Mouse (Mus musculus) gastrocnemius, postnatal 36 days (tissue): Measurements from ENCODE around the gene Cadm4. TPM values are rescaled to one million over a fixed set of nuclear protein-coding genes. Genes with fewer than 3 reads are reported as not detected.
A peak's percentile ranks its signal among the peaks of the same experiment; 100 is the strongest.
"Not testable (repeated sequence)": the region's sequence is repeated elsewhere in the genome, so short reads cannot be mapped to it uniquely, and the experiment has no call there.

Source experiments
- DNase-seq, 2 experiments: peaks; one replicate each; pipeline ENCODE4 v3.0.0; 2022
- intact Hi-C: fragments of 180-260 bp; cut with DNase I; formaldehyde crosslinking; loops from one replicate; pipeline ENCODE4 v1.15.1; 2025
- total RNA-seq, 2 experiments: library from RNA; stranded (reverse); gene quantifications; 2 replicates each; pipeline ENCODE4 v1.2.3; 2021

Gene Cadm4
- total RNA-seq, 2 experiments from 2014 or later, result 2.7 to 4.6 TPM

DNA sequence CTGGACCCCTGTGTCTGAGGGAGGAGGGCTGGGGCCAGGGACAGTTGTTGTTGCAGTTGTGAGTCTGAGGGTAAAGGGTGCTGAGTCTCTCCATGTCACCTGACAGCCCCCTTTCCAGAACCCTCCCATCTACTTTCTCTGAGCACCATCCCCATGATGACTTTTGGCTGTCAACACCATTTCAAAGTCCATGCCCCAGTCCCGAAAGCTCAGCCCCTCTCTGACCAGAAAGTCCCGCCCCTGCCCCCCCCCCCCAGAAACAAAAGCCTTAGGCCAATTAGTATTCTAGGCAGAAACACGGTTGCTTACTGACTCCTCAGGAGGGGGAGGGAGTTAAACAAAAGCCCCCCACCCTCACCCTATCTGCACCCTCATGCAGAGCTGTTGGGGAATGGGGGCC lies 5.6 kb downstream of the Cadm4 start:
- DNase-seq, result no peak
- intact Hi-C loops, result no loop called here

DNA sequence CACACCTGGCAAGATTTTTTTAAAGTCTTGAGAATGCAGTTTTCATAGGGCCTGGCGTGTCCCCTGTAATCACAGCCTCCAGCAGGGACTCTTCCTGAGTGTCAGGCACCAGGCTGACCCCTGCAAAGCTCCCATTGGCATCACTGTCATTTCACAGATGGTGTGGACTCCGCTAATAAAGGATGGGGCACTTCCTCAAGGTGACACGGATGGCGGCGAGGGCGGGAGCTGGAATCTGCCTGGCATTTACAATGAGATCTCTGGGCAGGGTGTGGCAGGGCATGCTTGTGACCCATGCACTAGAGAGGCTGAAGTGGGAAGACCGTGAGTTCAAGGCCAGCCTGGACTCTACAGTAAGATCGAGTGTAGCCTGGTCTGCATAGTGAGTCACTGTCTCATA lies 6.5 kb downstream of the Cadm4 start:
- DNase-seq, result no peak
- intact Hi-C loops, result no loop called here

GRCm38 (mm10) chr7:24499856-24500577 lies 18.2 kb downstream of the Cadm4 start:
- DNase-seq, result no peak
- intact Hi-C loops, result loop anchor here (10.0 kb wide), 1 partner anchor 385 kb away; the partner anchor contains the start of gene Rps19

DNA sequence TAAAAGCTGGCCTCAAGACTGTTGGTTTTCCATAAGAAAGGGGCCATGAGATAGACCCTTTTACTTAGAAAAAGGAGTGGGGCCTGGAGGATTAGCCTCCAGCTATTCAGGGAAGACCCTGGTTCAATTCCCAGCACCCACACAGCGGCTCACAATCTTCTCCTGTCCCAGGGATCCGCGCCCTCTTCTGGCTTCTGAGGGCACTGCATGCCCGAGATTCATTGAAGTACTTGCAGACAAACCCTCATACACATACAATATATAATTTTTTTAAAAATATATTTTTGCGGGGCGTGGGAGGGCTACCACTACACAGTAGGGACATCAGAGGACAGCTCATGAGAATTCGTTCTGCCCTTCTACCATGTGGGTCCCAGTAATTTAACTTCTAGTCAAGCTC lies 19.1 kb downstream of the Cadm4 start:
- intact Hi-C loops, result loop anchor here (10.0 kb wide), 1 partner anchor 384 kb away; the partner anchor contains the start of gene Rps19

GRCm38 (mm10) chr7:24501492-24501891 lies 19.7 kb downstream of the Cadm4 start:
- no peak for DNase-seq
- intact Hi-C loops, result loop anchor here (10.0 kb wide), 1 partner anchor 383 kb away; the partner anchor contains the start of gene Rps19

More for the DNA sequence above, 19.1 kb downstream of the Cadm4 start:
- DNase-seq, result no peak

- DNase-seq, result no peak
- intact Hi-C loops, result loop anchor here (10.0 kb wide), 1 partner anchor 381 kb away; the partner anchor contains the start of gene Rps19
These were observed 22.2 kb downstream of the Cadm4 start for GRCm38 (mm10) chr7:24504004-24504403.

DNA sequence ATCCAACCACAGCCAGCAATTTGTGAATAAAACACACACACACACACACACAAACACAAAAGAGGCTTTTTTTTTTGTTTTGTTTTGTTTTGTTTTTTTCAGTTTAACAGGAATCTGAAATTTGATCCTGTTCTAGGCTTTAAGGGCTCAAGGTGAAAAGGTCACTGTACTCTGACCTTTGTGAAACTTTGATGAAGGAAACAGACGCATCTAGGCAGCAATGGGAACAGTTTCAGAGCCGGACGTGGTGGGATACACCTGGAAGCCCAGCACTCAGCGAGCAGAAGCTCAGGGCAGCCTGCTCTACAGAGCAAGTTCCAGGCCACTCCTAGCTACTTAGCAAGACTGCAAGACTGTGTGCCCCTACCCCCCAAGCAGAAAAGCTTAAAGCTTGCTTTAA lies 23.0 kb downstream of the Cadm4 start:
- intact Hi-C loops, result loop anchor here (10.0 kb wide), 1 partner anchor 380 kb away; the partner anchor contains the start of gene Rps19
- DNase-seq, result no peak

DNA sequence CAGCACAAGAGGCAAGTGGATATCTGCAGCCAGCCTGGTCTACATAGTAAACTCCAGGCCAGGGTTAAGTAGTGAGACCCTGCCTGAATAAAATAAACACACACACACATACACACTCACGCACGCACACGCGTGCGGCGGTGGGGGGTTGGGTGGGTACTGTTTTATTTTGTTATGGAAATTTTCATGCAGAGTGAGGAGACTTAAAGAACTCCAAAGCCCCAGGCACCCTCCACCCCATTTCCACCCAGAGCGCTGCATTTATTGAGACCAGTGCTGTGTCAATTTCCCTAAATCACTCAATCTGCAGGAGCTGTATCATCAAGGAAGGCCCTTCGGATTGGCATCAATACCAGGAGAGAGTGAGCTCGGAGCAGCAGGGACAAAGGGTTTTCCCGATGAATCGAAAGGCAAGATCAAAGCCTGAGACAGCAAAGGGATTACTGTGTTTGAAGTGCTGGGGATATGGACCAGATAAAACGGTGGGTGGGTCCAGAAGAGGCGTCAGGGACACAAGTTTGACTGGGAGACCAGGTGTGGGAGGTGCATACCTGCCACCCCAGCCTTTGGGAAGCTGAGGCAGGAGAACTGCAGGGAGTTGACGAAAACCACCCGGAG lies 23.7 kb downstream of the Cadm4 start:
- intact Hi-C loops, result loop anchor here (10.0 kb wide), 1 partner anchor 379 kb away; the partner anchor contains the start of gene Rps19
- DNase-seq, result no peak

GRCm38 (mm10) chr7:24506065-24506459 lies 24.2 kb downstream of the Cadm4 start:
- intact Hi-C loops, result loop anchor here (10.0 kb wide), 1 partner anchor 379 kb away; the partner anchor contains the start of gene Rps19
- DNase-seq, result no peak

- intact Hi-C loops, result loop anchor here (10.0 kb wide), 1 partner anchor 378 kb away; the partner anchor contains the start of gene Rps19
- DNase-seq, result peak; percentile 29 to 42
These were observed 24.6 kb downstream of the Cadm4 start for GRCm38 (mm10) chr7:24506476-24506837.

- peak; percentile 83 to 87 for DNase-seq
- intact Hi-C loops, result loop anchor here (10.0 kb wide), 1 partner anchor 378 kb away; the partner anchor contains the start of gene Rps19
These were observed 25.3 kb downstream of the Cadm4 start, which contains the start of gene Zfp428 for GRCm38 (mm10) chr7:24506838-24507725. TSS of gene Zfp428 (plus strand) at chr7:24507006.

DNA sequence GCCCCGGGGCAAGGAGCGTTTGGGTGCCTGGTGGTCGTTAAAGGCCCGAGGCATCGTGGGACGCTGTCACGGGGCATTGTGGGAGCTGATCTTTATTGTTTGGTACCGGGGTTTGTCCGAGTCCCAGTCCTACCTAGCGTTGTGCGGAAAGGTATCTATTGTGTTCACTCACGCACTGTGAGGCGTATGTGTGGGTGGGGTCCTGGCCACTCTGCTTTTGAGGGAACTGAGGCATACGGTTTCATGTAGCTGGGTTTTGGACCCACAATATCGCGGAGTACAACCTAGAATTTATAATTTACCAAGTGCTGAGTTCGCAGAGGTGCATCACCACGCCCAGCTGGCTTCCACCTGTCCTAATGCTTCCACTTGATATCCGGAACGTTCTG lies 25.9 kb downstream of the Cadm4 start:
- peak in 1 of 2 experiments; percentile 27 for DNase-seq
- intact Hi-C loops, result loop anchor here (10.0 kb wide), 1 partner anchor 377 kb away; the partner anchor contains the start of gene Rps19

- no peak for DNase-seq
- intact Hi-C loops, result no loop called here
These were observed 30.5 kb downstream of the Cadm4 start, which contains the start of gene AC161166.1 for GRCm38 (mm10) chr7:24512355-24512754. TSS of gene AC161166.1 (minus strand) at chr7:24512455.

GRCm38 (mm10) chr7:24516319-24516718 lies 34.5 kb downstream of the Cadm4 start:
- DNase-seq, intact Hi-C loops: not testable (repeated sequence)

GRCm38 (mm10) chr7:24517077-24517476 lies 35.3 kb downstream of the Cadm4 start:
- no peak for DNase-seq
- intact Hi-C loops, result no loop called here

DNA sequence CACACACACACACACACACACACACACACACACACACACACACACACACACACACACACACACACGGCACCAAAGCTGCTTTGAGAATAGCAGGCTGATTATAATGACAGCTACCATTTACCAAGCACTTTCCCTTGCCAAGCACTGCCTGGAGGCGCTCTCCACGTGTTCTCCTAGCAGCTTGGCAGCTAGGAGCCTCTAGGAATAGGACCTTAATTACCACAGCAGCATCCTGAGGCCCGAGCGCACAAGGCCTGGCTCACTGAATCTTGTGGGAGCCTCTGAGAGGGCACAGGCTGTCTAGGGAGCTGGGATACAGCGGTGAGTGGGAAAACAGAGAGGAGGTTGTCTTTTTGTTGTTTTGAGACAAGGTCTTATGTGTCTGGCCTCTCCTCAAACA lies 35.8 kb downstream of the Cadm4 start:
- no peak for DNase-seq
- intact Hi-C loops, result no loop called here

- intact Hi-C loops, result no loop called here
- no peak for DNase-seq
These were observed 37.3 kb downstream of the Cadm4 start for GRCm38 (mm10) chr7:24519130-24519529.

DNA sequence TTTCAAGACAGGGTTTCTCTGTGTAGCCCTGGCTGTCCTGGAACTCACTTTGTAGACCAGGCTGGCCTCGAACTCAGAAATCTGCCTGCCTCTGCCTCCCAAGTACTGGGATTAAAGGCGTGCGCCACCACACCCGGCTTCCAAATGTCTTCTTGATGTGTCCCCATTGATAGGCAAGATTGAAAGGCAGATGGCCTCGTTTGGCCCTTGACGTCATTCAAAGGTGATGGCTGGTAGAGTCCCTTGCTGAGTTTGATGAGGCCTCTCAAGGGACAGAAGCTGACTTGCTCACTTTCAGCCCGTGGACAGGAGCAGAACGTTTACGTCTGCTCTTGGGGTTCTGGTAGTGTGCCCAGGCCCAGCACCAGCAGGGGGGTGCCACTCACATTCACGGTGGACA lies 38.2 kb downstream of the Cadm4 start:
- DNase-seq, intact Hi-C loops: not testable (repeated sequence)

- intact Hi-C loops, result no loop called here
- no peak for DNase-seq
These were observed 41.0 kb downstream of the Cadm4 start for GRCm38 (mm10) chr7:24522805-24523204.

DNA sequence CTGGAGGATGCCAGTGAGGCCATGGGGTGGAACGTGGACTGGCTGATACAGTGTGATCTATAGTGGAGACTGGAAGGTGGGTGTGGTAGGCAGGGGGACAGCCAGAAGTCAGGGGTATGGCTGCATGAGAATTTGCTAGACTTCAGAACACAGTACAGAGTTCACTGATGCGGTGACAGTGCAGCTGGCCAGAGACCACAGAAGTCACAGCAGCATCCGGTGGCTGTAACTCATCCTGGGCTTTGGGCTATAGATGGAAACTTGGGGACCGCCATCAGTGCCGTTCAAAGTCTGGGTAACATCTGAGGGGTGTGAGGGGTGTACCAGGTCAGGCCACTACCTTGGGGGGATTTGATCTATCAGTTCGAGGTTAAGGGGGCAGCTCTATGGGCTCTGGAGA lies 41.9 kb downstream of the Cadm4 start:
- intact Hi-C loops, result no loop called here
- DNase-seq, result no peak
